Mouse (Mus musculus) ES-Bruce4 (cell line): Measurements from ENCODE around the gene Pkd1l2. TPM values are rescaled to one million over a fixed set of nuclear protein-coding genes. Genes with fewer than 3 reads are reported as not detected.

Experiments
- H3K27ac ChIP-seq: 2 replicates; pipeline ENCODE4 v1.5.1; 2012; ENCODE audit warnings: low read length, inconsistent platforms; ENCODE audit not compliant: insufficient read depth
- H3K27me3 ChIP-seq: 2 replicates; pipeline ENCODE4 v1.6.1; 2012; ENCODE audit warnings: mild to moderate bottlenecking, low read length, inconsistent platforms; ENCODE audit not compliant: control insufficient read depth, poor library complexity, insufficient read depth, severe bottlenecking
- H3K36me3 ChIP-seq: 2 replicates; pipeline ENCODE4 v1.6.1; 2012; ENCODE audit warnings: inconsistent platforms, mild to moderate bottlenecking, low read length, moderate library complexity; ENCODE audit not compliant: control insufficient read depth, poor library complexity, insufficient read depth, severe bottlenecking
- H3K4me1 ChIP-seq: one replicate; pipeline ENCODE4 v1.8.1; 2011; ENCODE audit warnings: low read length; ENCODE audit not compliant: control insufficient read depth, insufficient read depth
- H3K4me3 ChIP-seq: 2 replicates; pipeline ENCODE4 v1.5.1; 2011; ENCODE audit warnings: low read depth, mild to moderate bottlenecking, low read length
- H3K9ac ChIP-seq: 2 replicates; pipeline ENCODE4 v1.6.1; 2012; ENCODE audit warnings: low read depth, mild to moderate bottlenecking, inconsistent platforms; ENCODE audit not compliant: poor library complexity, severe bottlenecking
- H3K9me3 ChIP-seq: replicated peaks from 2 replicates; pipeline ENCODE4 v1.6.1; 2012; ENCODE audit warnings: mild to moderate bottlenecking, low read length, inconsistent platforms; ENCODE audit not compliant: control insufficient read depth, poor library complexity, insufficient read depth, severe bottlenecking
- CTCF ChIP-seq: IDR thresholded peaks from one replicate; pipeline ENCODE4 v1.8.1; 2011; ENCODE audit warnings: low read depth, low read length
- EP300 ChIP-seq: IDR thresholded peaks from 2 replicates; pipeline ENCODE4 v1.6.1; 2011; ENCODE audit warnings: low read depth, low read length; ENCODE audit not compliant: insufficient read depth
- POLR2A ChIP-seq: IDR thresholded peaks from one replicate; pipeline ENCODE4 v1.8.1; 2011; ENCODE audit warnings: low read length; ENCODE audit not compliant: insufficient read depth
- polyA plus RNA-seq: library from polyadenylated mRNA; stranded (reverse); fragments of >200 nt; gene quantifications from 2 replicates; pipeline ENCODE4 v1.2.4, GENCODE M21; 2011; ENCODE audit warnings: low read depth; ENCODE audit not compliant: missing spikeins, insufficient read depth, insufficient read length

Gene Pkd1l2
- polyA plus RNA-seq, 1 experiment: 0.84 TPM

GRCm38 (mm10) chr8:116951778-116952177 lies 130.5 kb downstream of the Pkd1l2 start:
- Histone ChIP-seq H3K4me3 (no peak overlapping the region), H3K4me1 (peaks cover 3% of the 10 kb centered on the region), H3K9me3 (no peaks in the 10 kb centered on the region), H3K27me3 (no peaks in the 10 kb centered on the region), H3K36me3 (peaks cover 38% of the 10 kb centered on the region), H3K27ac (no peak overlapping the region), H3K9ac (no peak overlapping the region)
- TF ChIP-seq CTCF (no peak), POLR2A (no peak), EP300 (no peak)

GRCm38 (mm10) chr8:116951369-116951768 lies 130.9 kb downstream of the Pkd1l2 start:
- TF ChIP-seq EP300 (no peak), POLR2A (no peak), CTCF (no peak)
- no peak overlapping the region for H3K27ac ChIP-seq

GRCm38 (mm10) chr8:116947589-116947988 lies 134.7 kb downstream of the Pkd1l2 start:
- H3K4me3 ChIP-seq: 0 out of 2 replicates have a peak overlapping the region, but pooled peaks have one; percentile 8
- H3K27ac ChIP-seq: no peak overlapping the region
- no peak overlapping the region for H3K9ac ChIP-seq
- no peaks in the 10 kb centered on the region for H3K9me3 ChIP-seq
- peaks cover 3% of the 10 kb centered on the region for H3K4me1 ChIP-seq
- no peaks in the 10 kb centered on the region for H3K27me3 ChIP-seq
- no peaks in the 10 kb centered on the region; the same call in 1 of the 2 replicates for H3K36me3 ChIP-seq
- TF ChIP-seq POLR2A: no peak
- 0 out of 2 replicates have a peak, but pooled peaks have one; percentile 12 for TF ChIP-seq EP300

More at GRCm38 (mm10) chr8:116951369-116951768, 130.9 kb downstream of the Pkd1l2 start:
- H3K9me3 ChIP-seq: no peaks in the 10 kb centered on the region
- H3K4me1 ChIP-seq: peaks cover 3% of the 10 kb centered on the region
- no peaks in the 10 kb centered on the region for H3K27me3 ChIP-seq
- no peak overlapping the region for H3K9ac ChIP-seq
- H3K36me3 ChIP-seq: peaks cover 34% of the 10 kb centered on the region
- H3K4me3 ChIP-seq: no peak overlapping the region

GRCm38 (mm10) chr8:116946851-116947250 lies 135.4 kb downstream of the Pkd1l2 start:
- peak overlapping the region; percentile 22; the same call in 1 of the 2 replicates for H3K9ac ChIP-seq
- H3K4me1 ChIP-seq: peaks cover 3% of the 10 kb centered on the region

GRCm38 (mm10) chr8:116946268-116946838 lies 135.9 kb downstream of the Pkd1l2 start:
- Histone ChIP-seq H3K9me3 (no peaks in the 10 kb centered on the region), H3K27ac (peak overlapping the region; percentile 5; the same call in 1 of the 2 replicates), H3K27me3 (no peaks in the 10 kb centered on the region), H3K9ac (peak overlapping the region; percentile 22; the same call in 1 of the 2 replicates), H3K4me1 (peaks cover 3% of the 10 kb centered on the region), H3K4me3 (peak overlapping the region; percentile 38), H3K36me3 (no peaks in the 10 kb centered on the region)
- TF ChIP-seq POLR2A: no peak
- TF ChIP-seq CTCF: no peak
- TF ChIP-seq EP300: no peak

More at GRCm38 (mm10) chr8:116946851-116947250, 135.4 kb downstream of the Pkd1l2 start:
- Histone ChIP-seq H3K27ac (no peak overlapping the region; the same call in 1 of the 2 replicates), H3K36me3 (no peaks in the 10 kb centered on the region), H3K9me3 (no peaks in the 10 kb centered on the region), H3K4me3 (peak overlapping the region; percentile 38), H3K27me3 (no peaks in the 10 kb centered on the region)
- TF ChIP-seq EP300: no peak
- no peak for TF ChIP-seq POLR2A
- TF ChIP-seq CTCF: no peak

Other genes starting within 250 kb of the Pkd1l2 start
- 23.0 and 23.3 TPM in 2 replicates for gene Cmc2, start 161.0 kb downstream of the Pkd1l2 start, polyA plus RNA-seq
- 48.0 and 49.1 TPM in 2 replicates for gene Cenpn, start 160.7 kb downstream of the Pkd1l2 start, polyA plus RNA-seq
- gene Atmin, start 139.1 kb downstream of the Pkd1l2 start, polyA plus RNA-seq: 39.6 and 42.1 TPM in 2 replicates
- gene 1700030J22Rik, start 103.5 kb downstream of the Pkd1l2 start, polyA plus RNA-seq: 2.6 and 4.8 TPM in 2 replicates
- 141 and 150 TPM in 2 replicates for gene Gcsh, start 88.9 kb downstream of the Pkd1l2 start, polyA plus RNA-seq
- gene Bco1, start 13.4 kb upstream of the Pkd1l2 start, polyA plus RNA-seq: not detected in 2 replicates
- gene Gan, start 75.7 kb upstream of the Pkd1l2 start, polyA plus RNA-seq: 11.0 and 11.7 TPM in 2 replicates
- gene Cmip, start 174.6 kb upstream of the Pkd1l2 start, polyA plus RNA-seq: 64.9 and 67.9 TPM in 2 replicates